Mouse (Mus musculus): ENCODE results near the gene Smim20.

DNA sequence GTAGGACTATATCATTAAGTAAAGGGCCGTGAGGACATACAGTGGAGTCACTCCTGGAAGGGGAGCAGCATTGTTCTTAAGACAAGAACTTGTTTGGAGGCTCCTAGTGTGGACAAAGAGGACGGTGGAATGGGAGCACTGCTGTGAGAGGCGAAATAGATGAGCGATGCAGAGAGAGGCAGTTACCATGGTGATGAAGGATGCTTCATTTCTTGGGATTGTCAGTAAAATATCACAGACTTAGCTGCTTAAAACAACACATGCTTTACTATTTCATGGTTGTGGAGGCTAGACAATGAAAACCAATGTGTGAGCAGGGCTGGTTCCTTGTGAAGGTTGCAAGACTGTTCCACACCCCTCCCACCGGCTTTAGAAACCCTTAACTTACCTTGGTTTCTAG lies 27.7 kb downstream of the Smim20 start:
- no peak for TF ChIP-seq CTCF (IDR thresholded peaks at IDR 0.05; ENCODE audit: low read depth, low read length)
- no peak for TF ChIP-seq POLR2AphosphoS5 (IDR thresholded peaks at IDR 0.05; ENCODE audit: insufficient replicate concordance, low read depth, low read length)
- TF ChIP-seq GATA1 (IDR thresholded peaks at IDR 0.05; ENCODE audit: borderline replicate concordance, low read length), result no peak
- TF ChIP-seq TAL1 (conservative IDR thresholded peaks at IDR 0.05; ENCODE audit: low read depth, low read length), result no peak
- no peak for TF ChIP-seq GATA2 (IDR thresholded peaks at IDR 0.05; ENCODE audit: borderline replicate concordance, low read depth, low read length)

Data from G1E (cell line).